Mouse (Mus musculus): ENCODE results near the gene Myrip. TPM values are rescaled to one million over a fixed set of nuclear protein-coding genes. Genes with fewer than 3 reads are reported as not detected.

The Myrip gene
- polyA plus RNA-seq, 2 experiments: 0.37 to 0.73 TPM

- WGBS: 66% methylated on average over 5 of the region's 5 CpGs
- H3K9me3 ChIP-seq (ENCODE audit: control insufficient read depth, low read length): no peaks in the 10 kb centered on the region
- ATAC-seq (ENCODE audit: low FRiP score, low read depth): no peak
Measured at GRCm38 (mm10) chr9:120403661-120404060, 102.3 kb downstream of the Myrip start.

GRCm38 (mm10) chr9:120409663-120410181, 108.4 kb downstream of the Myrip start:
- H3K36me3 ChIP-seq (ENCODE audit: control insufficient read depth, insufficient read depth, low read length): no peaks in the 10 kb centered on the region
- no peak for TF ChIP-seq POLR2A (IDR thresholded peaks at IDR 0.05; ENCODE audit: borderline replicate concordance, extremely low read depth, insufficient read depth, insufficient read length)
- DNase-seq (ENCODE audit: low spot score): no peak

More at GRCm38 (mm10) chr9:120403661-120404060, 102.3 kb downstream of the Myrip start:
- H3K9ac ChIP-seq (ENCODE audit: low read depth, low read length, severe bottlenecking): no peak overlapping the region
- H3K4me2 ChIP-seq (replicated peaks; ENCODE audit: low read depth, low read length, severe bottlenecking): no peak overlapping the region
- no peaks in the 10 kb centered on the region for H3K27me3 ChIP-seq (ENCODE audit: control insufficient read depth, insufficient read depth, low read length)
- H3K4me3 ChIP-seq (replicated peaks; ENCODE audit: low read length): no peak overlapping the region
- no peaks in the 10 kb centered on the region for H3K4me1 ChIP-seq (ENCODE audit: control insufficient read depth, insufficient read depth, low read length)
- TF ChIP-seq POLR2A (IDR thresholded peaks at IDR 0.05; ENCODE audit: borderline replicate concordance, extremely low read depth, insufficient read depth, insufficient read length): no peak
- DNase-seq (ENCODE audit: low spot score): no peak
- H3K27ac ChIP-seq (replicated peaks; ENCODE audit: low read depth, low read length): no peak overlapping the region
- H3K36me3 ChIP-seq (ENCODE audit: control insufficient read depth, insufficient read depth, low read length): no peaks in the 10 kb centered on the region

GRCm38 (mm10) chr9:120410421-120410820, 109.1 kb downstream of the Myrip start:
- no peak for TF ChIP-seq POLR2A (IDR thresholded peaks at IDR 0.05; ENCODE audit: borderline replicate concordance, extremely low read depth, insufficient read depth, insufficient read length)
- no peak overlapping the region for H3K4me2 ChIP-seq (replicated peaks; ENCODE audit: low read depth, low read length, severe bottlenecking)
- ATAC-seq (ENCODE audit: low FRiP score, low read depth) (no peak), DNase-seq (ENCODE audit: low spot score) (peak; percentile 53)
- H3K4me1 ChIP-seq (ENCODE audit: control insufficient read depth, insufficient read depth, low read length): no peaks in the 10 kb centered on the region
- no peaks in the 10 kb centered on the region for H3K9me3 ChIP-seq (ENCODE audit: control insufficient read depth, low read length)
- H3K9ac ChIP-seq (ENCODE audit: low read depth, low read length, severe bottlenecking): no peak overlapping the region
- H3K36me3 ChIP-seq (ENCODE audit: control insufficient read depth, insufficient read depth, low read length): no peaks in the 10 kb centered on the region
- no peak overlapping the region for H3K4me3 ChIP-seq (replicated peaks; ENCODE audit: low read length)
- H3K27me3 ChIP-seq (ENCODE audit: control insufficient read depth, insufficient read depth, low read length): no peaks in the 10 kb centered on the region
- WGBS: 25% methylated on average over 5 of the region's 5 CpGs
- H3K27ac ChIP-seq (replicated peaks; ENCODE audit: low read depth, low read length): no peak overlapping the region

More at GRCm38 (mm10) chr9:120409663-120410181, 108.4 kb downstream of the Myrip start:
- WGBS: 79% methylated on average over 17 of the region's 17 CpGs
- H3K27ac ChIP-seq (replicated peaks; ENCODE audit: low read depth, low read length): no peak overlapping the region
- H3K4me1 ChIP-seq (ENCODE audit: control insufficient read depth, insufficient read depth, low read length): no peaks in the 10 kb centered on the region
- H3K9ac ChIP-seq (ENCODE audit: low read depth, low read length, severe bottlenecking): no peak overlapping the region
- no peaks in the 10 kb centered on the region for H3K27me3 ChIP-seq (ENCODE audit: control insufficient read depth, insufficient read depth, low read length)
- no peak for ATAC-seq (ENCODE audit: low FRiP score, low read depth)
- no peak overlapping the region for H3K4me2 ChIP-seq (replicated peaks; ENCODE audit: low read depth, low read length, severe bottlenecking)
- no peaks in the 10 kb centered on the region for H3K9me3 ChIP-seq (ENCODE audit: control insufficient read depth, low read length)
- H3K4me3 ChIP-seq (replicated peaks; ENCODE audit: low read length): no peak overlapping the region

- no peak overlapping the region for H3K4me3 ChIP-seq (replicated peaks; ENCODE audit: low read length)
- H3K27ac ChIP-seq (replicated peaks; ENCODE audit: low read depth, low read length): no peak overlapping the region
- DNase-seq (ENCODE audit: low spot score) (peak; percentile 88), ATAC-seq (ENCODE audit: low FRiP score, low read depth) (peak; percentile 50; the same call in 1 of the 2 replicates)
- no peaks in the 10 kb centered on the region for H3K36me3 ChIP-seq (ENCODE audit: control insufficient read depth, insufficient read depth, low read length)
- no peaks in the 10 kb centered on the region for H3K9me3 ChIP-seq (ENCODE audit: control insufficient read depth, low read length)
- no peak overlapping the region for H3K4me2 ChIP-seq (replicated peaks; ENCODE audit: low read depth, low read length, severe bottlenecking)
- no peaks in the 10 kb centered on the region for H3K4me1 ChIP-seq (ENCODE audit: control insufficient read depth, insufficient read depth, low read length)
- TF ChIP-seq POLR2A (IDR thresholded peaks at IDR 0.05; ENCODE audit: borderline replicate concordance, extremely low read depth, insufficient read depth, insufficient read length): no peak
- WGBS: 0% methylated on average over 3 of the region's 7 CpGs
- no peak overlapping the region for H3K9ac ChIP-seq (ENCODE audit: low read depth, low read length, severe bottlenecking)
- H3K27me3 ChIP-seq (ENCODE audit: control insufficient read depth, insufficient read depth, low read length): no peaks in the 10 kb centered on the region
Measured at GRCm38 (mm10) chr9:120415504-120415903, 114.2 kb downstream of the Myrip start.

GRCm38 (mm10) chr9:120416151-120416550, 114.8 kb downstream of the Myrip start:
- no peak for DNase-seq (ENCODE audit: low spot score)
- Histone ChIP-seq H3K4me2 (replicated peaks; ENCODE audit: low read depth, low read length, severe bottlenecking) (no peak overlapping the region), H3K27me3 (ENCODE audit: control insufficient read depth, insufficient read depth, low read length) (no peaks in the 10 kb centered on the region), H3K27ac (replicated peaks; ENCODE audit: low read depth, low read length) (no peak overlapping the region), H3K9ac (ENCODE audit: low read depth, low read length, severe bottlenecking) (no peak overlapping the region), H3K4me3 (replicated peaks; ENCODE audit: low read length) (no peak overlapping the region), H3K9me3 (ENCODE audit: control insufficient read depth, low read length) (no peaks in the 10 kb centered on the region), H3K4me1 (ENCODE audit: control insufficient read depth, insufficient read depth, low read length) (no peaks in the 10 kb centered on the region), H3K36me3 (ENCODE audit: control insufficient read depth, insufficient read depth, low read length) (no peaks in the 10 kb centered on the region)
- ATAC-seq (ENCODE audit: low FRiP score, low read depth): no peak
- WGBS: 92% methylated on average over 5 of the region's 5 CpGs
- no peak for TF ChIP-seq POLR2A (IDR thresholded peaks at IDR 0.05; ENCODE audit: borderline replicate concordance, extremely low read depth, insufficient read depth, insufficient read length)

Measured in limb, embryonic 14.5 days (tissue).